Mouse (Mus musculus): Measurements from ENCODE around the gene Kmt5a. TPM values are rescaled to one million over a fixed set of nuclear protein-coding genes. Genes with fewer than 3 reads are reported as not detected.
A peak's percentile ranks its signal among the peaks of the same experiment; 100 is the strongest.

Gene Kmt5a
- polyA plus RNA-seq, 1 experiment from 2014 or later: 61.3 TPM

DNA sequence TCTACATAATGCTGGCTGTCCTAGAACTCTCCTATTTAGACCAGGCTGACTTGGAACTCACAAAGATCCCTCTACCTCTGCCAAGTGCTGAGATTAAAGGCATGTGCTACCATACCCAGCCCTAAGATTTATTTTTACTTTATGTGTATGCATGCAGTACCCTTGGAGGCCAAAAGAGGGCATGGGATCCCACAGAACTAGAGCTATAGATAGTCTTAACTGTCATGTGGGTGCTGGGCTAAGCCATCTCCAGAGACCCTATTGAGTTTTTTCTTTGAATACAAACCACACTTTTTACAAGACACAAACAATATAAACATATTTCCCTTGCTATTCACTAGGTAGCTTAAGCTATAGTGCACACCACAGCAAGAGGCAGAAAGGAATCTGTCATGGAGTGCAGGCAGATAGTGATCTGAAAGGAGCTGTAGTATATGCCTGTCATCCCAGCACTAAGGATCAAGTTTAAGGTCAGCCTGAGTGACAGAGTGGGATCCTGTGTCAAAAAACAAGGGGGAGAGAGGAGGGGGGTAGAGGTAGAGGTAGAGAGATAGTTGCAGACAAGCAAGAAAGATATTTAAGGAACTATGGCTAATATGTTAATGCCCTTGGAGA, 7.2 kb upstream of the Kmt5a start:
- peak; percentile 78; the same call in 1 of the 2 replicates for ATAC-seq (ENCODE audit: borderline replicate concordance, extremely low read depth, low FRiP score, low TSS enrichment)

DNA sequence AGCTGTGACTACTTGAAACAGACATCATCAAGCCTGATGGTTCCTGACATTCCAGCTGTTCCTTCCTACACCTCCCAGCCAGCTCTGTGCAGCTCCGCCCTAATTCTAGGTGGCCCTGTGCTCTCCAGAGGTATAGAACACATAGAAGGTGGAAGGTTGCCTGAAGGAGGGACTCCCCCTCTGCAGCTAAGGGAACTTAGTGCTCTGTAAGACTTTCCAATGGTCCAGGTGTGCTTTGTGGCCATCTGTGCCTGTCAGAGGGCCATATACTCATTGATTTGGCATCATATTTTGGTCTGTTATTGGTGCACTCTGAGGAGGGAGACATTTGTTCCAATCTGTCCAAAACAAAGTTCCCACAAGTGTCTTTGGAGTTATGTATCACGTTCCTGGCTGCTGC, 6.7 kb upstream of the Kmt5a start:
- 67% methylated on average over 2 of the region's 2 CpGs for WGBS
- Histone ChIP-seq H3K4me1 (no peaks in the 10 kb centered on the region), H3K36me3 (no peaks in the 10 kb centered on the region), H3K4me2 (no peak overlapping the region), H3K4me3 (no peak overlapping the region), H3K9me3 (no peaks in the 10 kb centered on the region), H3K27ac (no peak overlapping the region), H3K27me3 (no peaks in the 10 kb centered on the region), H3K9ac (no peak overlapping the region)
- ATAC-seq (ENCODE audit: borderline replicate concordance, extremely low read depth, low FRiP score, low TSS enrichment): no peak; the same call in 1 of the 2 replicates

More for the DNA sequence above, 7.2 kb upstream of the Kmt5a start:
- H3K4me1 ChIP-seq: no peaks in the 10 kb centered on the region
- no peaks in the 10 kb centered on the region for H3K27me3 ChIP-seq
- H3K9ac ChIP-seq: no peak overlapping the region
- no peak overlapping the region for H3K4me2 ChIP-seq
- H3K36me3 ChIP-seq: no peaks in the 10 kb centered on the region
- H3K27ac ChIP-seq: no peak overlapping the region
- H3K9me3 ChIP-seq: no peaks in the 10 kb centered on the region
- H3K4me3 ChIP-seq: no peak overlapping the region

DNA sequence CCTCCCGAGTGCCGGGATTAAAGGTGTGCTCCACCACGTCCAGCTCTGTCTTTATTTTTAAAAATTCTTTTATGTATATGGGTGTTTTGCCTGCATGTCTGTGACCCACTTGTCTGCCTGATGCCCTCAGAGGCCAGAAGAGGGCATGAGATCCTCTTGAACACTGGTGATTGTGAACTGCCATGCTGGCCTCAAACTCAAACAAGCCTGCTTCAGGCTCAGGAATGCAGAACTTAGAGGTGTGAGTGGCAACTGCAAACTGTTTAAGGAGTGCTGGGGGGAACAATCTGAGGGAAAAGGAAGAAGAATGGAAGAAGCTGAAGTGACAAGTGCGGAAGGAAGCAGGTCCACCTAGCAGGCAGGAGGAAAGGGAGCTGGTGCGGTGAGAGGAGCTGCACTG, 1.5 kb upstream of the Kmt5a start:
- H3K9ac ChIP-seq: no peak overlapping the region
- 0 out of 2 replicates have a peak overlapping the region, but pooled peaks have one; percentile 3 for H3K4me2 ChIP-seq
- no peaks in the 10 kb centered on the region for H3K36me3 ChIP-seq
- no peak overlapping the region for H3K4me3 ChIP-seq
- H3K27me3 ChIP-seq: no peaks in the 10 kb centered on the region
- ATAC-seq (ENCODE audit: borderline replicate concordance, extremely low read depth, low FRiP score, low TSS enrichment): no peak
- H3K4me1 ChIP-seq: peaks cover 11% of the 10 kb centered on the region
- peak overlapping the region; percentile 92 for H3K27ac ChIP-seq
- no peaks in the 10 kb centered on the region for H3K9me3 ChIP-seq
- WGBS: 76% methylated on average over 5 of the region's 5 CpGs

DNA sequence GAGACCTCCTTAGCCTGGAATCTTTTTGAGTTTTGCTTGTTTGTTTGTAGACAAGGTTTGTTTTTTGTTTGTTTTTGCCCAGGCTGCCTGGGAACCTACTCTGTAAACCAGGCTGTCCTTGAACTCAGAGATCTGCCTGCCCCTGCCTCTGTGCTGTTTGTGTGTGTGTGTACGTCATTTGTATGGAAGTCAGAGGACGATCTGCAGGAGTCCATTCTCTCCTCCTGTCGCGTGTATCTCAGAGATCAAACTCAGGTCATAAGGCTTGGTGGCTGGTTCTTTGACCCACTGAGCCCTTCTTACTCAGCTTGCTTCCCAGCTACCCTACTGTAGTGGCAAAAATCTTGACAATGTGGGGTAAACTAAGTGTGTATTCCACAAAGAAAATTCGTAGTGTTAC, 984 bp upstream of the Kmt5a start:
- 61% methylated on average over 5 of the region's 5 CpGs for WGBS
- H3K27ac ChIP-seq: peak overlapping the region; percentile 92
- H3K9me3 ChIP-seq: no peaks in the 10 kb centered on the region
- no peaks in the 10 kb centered on the region for H3K27me3 ChIP-seq
- peak overlapping the region; percentile 67; the same call in 1 of the 2 replicates for H3K4me3 ChIP-seq
- ATAC-seq (ENCODE audit: borderline replicate concordance, extremely low read depth, low FRiP score, low TSS enrichment): no peak
- H3K36me3 ChIP-seq: no peaks in the 10 kb centered on the region
- H3K4me1 ChIP-seq: peaks cover 11% of the 10 kb centered on the region
- H3K9ac ChIP-seq: no peak overlapping the region
- H3K4me2 ChIP-seq: peak overlapping the region; percentile 96

DNA sequence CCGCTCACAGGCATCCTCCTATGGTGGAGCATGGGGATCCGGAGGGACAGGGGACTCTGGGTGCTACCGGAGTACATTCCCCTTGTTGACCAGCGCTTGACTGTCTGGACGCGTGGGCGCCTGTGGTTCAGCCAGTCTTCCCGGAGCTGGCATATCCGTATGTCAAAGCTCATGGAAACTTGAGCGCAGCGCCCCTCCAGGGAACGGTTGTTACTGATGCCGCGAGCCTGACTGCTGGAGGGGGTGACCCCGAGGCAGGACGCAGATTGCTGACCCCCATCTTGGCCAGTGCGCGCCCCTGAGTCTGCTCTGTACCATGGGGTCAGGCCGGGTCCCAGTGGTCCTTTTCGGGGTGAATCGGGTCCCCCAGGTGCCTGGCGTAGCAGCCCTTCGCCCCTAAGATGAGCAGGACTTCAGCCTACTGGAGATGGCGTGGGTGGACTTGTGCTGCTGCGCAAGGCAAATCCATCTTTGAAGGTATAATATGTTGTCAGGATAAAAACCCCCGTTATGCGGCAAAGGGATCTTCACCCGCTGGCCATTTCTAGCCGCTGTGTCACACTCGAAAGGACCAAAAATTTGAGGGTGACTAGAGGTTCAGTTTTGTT, 468 bp downstream of the Kmt5a start:
- H3K27ac ChIP-seq: peak overlapping the region; percentile 92
- H3K4me3 ChIP-seq: peak overlapping the region; percentile 67
- no peaks in the 10 kb centered on the region for H3K9me3 ChIP-seq
- no peak; the same call in 1 of the 2 replicates for ATAC-seq (ENCODE audit: borderline replicate concordance, extremely low read depth, low FRiP score, low TSS enrichment)
- under 1% methylated on average over 30 of the region's 30 CpGs for WGBS
- H3K4me2 ChIP-seq: peak overlapping the region; percentile 96
- H3K27me3 ChIP-seq: no peaks in the 10 kb centered on the region
- H3K4me1 ChIP-seq: peaks cover 20% of the 10 kb centered on the region
- peak overlapping the region; percentile 85 for H3K9ac ChIP-seq
- H3K36me3 ChIP-seq: no peaks in the 10 kb centered on the region

DNA sequence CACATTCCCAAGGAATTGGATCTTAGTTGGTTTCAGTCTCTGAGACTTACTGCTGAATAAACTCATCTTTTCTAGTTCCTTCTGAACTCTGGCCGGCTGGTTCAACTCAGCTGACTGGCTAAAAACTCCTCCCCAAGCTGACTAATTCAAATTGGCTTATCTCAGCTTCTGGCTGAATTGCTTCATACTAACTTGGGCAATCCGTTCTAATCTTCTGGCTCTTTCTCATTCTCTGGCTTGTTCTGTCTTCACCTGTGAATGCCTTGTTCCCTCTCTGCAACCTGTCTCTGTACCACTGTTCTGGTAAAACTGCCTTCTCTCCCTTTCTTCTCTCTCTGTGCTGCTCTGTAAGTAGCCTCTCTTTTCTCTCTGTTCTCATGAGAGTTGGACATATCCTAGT, 2.9 kb downstream of the Kmt5a start:
- Histone ChIP-seq H3K4me3 (no peak overlapping the region), H3K27me3 (no peaks in the 10 kb centered on the region), H3K4me1 (peaks cover 34% of the 10 kb centered on the region), H3K27ac (no peak overlapping the region), H3K4me2 (no peak overlapping the region), H3K9ac (no peak overlapping the region), H3K9me3 (no peaks in the 10 kb centered on the region), H3K36me3 (peaks cover 6% of the 10 kb centered on the region)
- WGBS: 83% methylated on average over 2 of the region's 2 CpGs
- no peak for ATAC-seq (ENCODE audit: borderline replicate concordance, extremely low read depth, low FRiP score, low TSS enrichment)

DNA sequence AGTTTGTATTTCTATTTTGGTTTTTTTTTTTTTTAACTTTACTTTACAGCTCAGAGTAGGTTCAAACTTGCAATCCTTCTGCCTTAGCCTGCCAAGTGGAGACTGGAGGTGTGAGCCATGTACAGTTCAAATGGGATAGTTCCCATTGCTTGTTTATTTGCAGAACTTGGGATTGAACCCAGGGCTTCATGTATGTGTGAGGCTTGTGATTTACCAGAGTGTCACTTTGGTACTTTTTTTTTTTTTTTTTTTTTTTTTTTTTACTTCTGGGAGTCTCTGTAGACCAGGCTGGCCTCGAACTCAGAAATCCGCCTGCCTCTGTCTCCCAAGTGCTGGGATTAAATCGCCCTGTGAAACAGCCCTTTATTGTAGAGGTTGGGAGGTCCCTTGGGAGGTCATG, 4.5 kb downstream of the Kmt5a start:
- H3K9ac ChIP-seq: no peak overlapping the region
- no peak overlapping the region for H3K27ac ChIP-seq
- peaks cover 31% of the 10 kb centered on the region for H3K4me1 ChIP-seq
- H3K9me3 ChIP-seq: no peaks in the 10 kb centered on the region
- peaks cover 20% of the 10 kb centered on the region for H3K36me3 ChIP-seq
- 72% methylated on average over 3 of the region's 3 CpGs for WGBS
- H3K4me3 ChIP-seq: peak overlapping the region; percentile 89; the same call in 1 of the 2 replicates
- H3K4me2 ChIP-seq: peak overlapping the region; percentile 93
- no peaks in the 10 kb centered on the region for H3K27me3 ChIP-seq
- no peak for ATAC-seq (ENCODE audit: borderline replicate concordance, extremely low read depth, low FRiP score, low TSS enrichment)

DNA sequence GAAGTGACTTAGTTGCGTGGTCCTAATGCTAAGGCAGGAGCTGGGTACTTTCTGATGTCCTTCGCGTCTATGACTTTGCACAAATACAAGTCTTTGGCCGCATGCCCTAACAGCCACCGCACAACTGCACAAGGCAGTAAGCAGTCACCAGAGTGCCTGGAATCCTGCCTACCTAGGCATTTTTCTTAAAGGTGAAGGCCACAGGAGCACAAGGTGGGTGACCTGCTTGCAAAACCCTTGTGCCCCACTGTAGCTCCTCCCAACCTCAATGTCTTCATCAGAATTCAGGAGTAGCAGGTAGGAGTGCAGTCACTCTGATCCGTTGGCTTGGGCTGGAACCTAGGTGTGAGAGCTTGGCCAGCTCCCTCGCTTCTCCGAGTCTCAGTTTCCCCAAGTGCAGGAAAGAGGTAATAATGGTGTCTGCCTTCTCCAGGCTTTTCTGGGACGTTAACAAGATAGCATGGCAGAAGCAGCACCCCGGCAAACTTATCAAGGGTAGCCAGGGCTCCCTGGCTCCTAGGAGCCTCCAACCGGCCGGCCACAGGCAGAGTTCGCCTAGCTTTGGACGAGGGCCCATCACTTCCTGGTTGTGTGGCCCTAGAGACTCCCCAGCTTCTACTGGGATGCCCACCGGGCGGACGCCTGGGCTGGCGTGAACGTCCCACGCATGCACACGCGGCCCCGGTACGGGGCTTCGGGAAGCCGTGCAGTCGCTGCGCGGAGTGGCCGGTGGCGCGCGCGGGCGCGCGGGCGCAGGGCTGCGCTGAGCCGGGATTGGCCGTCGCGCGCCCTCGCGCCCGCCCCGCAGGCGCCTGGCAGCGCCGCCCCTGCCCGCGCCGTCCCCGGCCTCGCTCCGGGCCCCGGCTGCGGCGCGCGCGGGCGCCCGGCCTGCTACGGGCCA, 5.2 kb downstream of the Kmt5a start:
- peaks cover 31% of the 10 kb centered on the region for H3K4me1 ChIP-seq
- H3K27ac ChIP-seq: peak overlapping the region; percentile 90
- ATAC-seq (ENCODE audit: borderline replicate concordance, extremely low read depth, low FRiP score, low TSS enrichment): peak; percentile 90
- H3K9ac ChIP-seq: peak overlapping the region; percentile 83
- peak overlapping the region; percentile 93 for H3K4me2 ChIP-seq
- H3K4me3 ChIP-seq: peak overlapping the region; percentile 89
- WGBS: 3% methylated on average over 64 of the region's 66 CpGs
- H3K36me3 ChIP-seq: peaks cover 25% of the 10 kb centered on the region
- no peaks in the 10 kb centered on the region for H3K9me3 ChIP-seq
- no peaks in the 10 kb centered on the region for H3K27me3 ChIP-seq

DNA sequence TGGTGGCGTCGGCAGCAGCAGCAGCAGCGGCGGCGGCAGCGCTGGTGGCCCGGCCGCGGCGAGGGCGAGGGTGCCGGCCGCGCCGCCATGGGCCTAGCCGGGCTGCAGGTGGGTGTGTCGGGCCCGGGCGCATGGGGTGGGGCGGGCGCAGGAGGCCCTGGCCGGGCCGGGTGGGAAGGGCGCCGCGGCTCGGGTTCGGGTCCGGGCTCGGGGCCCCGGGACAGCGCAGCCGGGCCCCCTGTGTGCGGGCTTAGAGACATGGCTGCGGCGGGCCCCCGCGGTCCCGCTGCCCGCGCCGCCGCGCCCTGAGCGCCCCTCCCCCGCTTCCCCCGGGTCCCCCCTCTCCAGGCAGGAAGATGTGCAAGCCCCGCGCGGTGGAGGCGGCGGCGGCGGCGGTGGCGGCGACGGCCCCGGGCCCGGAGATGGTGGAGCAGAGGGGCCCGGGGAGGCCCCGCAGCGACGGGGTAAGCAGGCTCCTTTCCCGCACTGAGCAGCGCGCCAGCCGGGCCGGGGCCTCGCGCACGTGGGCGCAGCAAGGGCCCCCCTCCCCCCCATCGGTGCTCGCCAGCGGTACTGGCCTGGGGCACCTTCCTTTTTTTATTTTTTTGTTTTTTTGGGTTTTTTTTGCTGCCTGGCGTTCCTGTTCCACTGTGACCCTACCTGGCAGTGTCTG, 6.0 kb downstream of the Kmt5a start:
- Histone ChIP-seq H3K4me2 (peak overlapping the region; percentile 93), H3K36me3 (peaks cover 33% of the 10 kb centered on the region), H3K27me3 (no peaks in the 10 kb centered on the region), H3K4me3 (peak overlapping the region; percentile 89), H3K9ac (peak overlapping the region; percentile 83), H3K4me1 (peaks cover 26% of the 10 kb centered on the region), H3K9me3 (no peaks in the 10 kb centered on the region), H3K27ac (peak overlapping the region; percentile 90)
- under 1% methylated on average over 30 of the region's 77 CpGs for WGBS
- ATAC-seq (ENCODE audit: borderline replicate concordance, extremely low read depth, low FRiP score, low TSS enrichment): peak; percentile 64

DNA sequence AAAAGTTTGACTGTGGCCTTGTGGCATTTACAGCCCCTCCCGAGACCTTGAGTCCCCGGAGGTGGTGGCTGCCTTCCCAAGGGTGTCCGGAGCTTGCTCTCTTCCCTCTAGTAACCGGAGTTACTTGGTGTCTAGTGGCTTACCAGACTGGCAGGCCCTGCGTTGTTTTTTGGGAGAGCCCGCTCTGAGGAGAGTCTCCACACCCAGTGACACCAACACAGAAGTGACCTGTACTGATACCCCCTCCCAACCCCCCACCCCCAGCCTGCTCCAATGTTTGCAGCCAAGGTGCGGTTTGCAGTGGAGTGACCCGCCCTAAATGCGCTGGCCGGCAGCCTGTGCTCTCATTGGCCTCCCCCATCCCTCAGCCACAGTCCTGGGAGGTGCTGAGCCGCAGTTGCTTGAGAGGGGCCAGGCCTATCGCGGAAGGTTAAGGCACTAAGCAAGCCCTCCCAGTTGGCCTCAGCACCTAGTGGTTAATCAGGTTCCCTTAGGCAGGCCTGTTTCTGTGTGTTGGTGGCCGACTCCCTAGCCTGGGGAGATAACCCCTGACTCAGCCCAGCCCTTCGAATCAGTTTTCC, 6.7 kb downstream of the Kmt5a start:
- H3K27me3 ChIP-seq: no peaks in the 10 kb centered on the region
- peaks cover 23% of the 10 kb centered on the region for H3K4me1 ChIP-seq
- peak overlapping the region; percentile 83 for H3K9ac ChIP-seq
- 1% methylated on average over 15 of the region's 15 CpGs for WGBS
- ATAC-seq (ENCODE audit: borderline replicate concordance, extremely low read depth, low FRiP score, low TSS enrichment): peak; percentile 63
- H3K27ac ChIP-seq: peak overlapping the region; percentile 90
- no peaks in the 10 kb centered on the region for H3K9me3 ChIP-seq
- H3K36me3 ChIP-seq: peaks cover 39% of the 10 kb centered on the region
- H3K4me3 ChIP-seq: peak overlapping the region; percentile 89
- peak overlapping the region; percentile 93 for H3K4me2 ChIP-seq

DNA sequence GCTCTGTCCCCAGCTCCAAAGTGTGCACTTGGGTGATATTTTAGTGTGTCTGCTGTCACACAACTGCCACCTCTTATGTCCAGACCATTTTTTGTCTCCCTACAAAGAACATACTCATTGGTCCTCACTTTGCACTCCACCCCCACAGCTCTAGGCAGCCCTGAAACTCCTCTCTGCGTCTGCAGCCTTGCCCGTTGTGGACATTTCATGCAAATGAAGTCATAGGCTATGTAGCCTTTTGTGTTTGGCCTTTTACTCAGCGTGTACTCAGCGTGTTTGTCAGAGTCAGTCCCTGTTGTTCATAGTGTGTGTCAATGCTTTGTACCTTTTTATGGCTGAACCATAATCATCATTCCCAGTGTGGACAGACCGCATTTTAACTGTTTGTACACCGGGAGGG, 9.8 kb downstream of the Kmt5a start:
- H3K27ac ChIP-seq: no peak overlapping the region
- peaks cover 66% of the 10 kb centered on the region for H3K36me3 ChIP-seq
- H3K9me3 ChIP-seq: no peaks in the 10 kb centered on the region
- WGBS: 72% methylated on average over 6 of the region's 6 CpGs
- H3K4me2 ChIP-seq: no peak overlapping the region
- H3K4me3 ChIP-seq: no peak overlapping the region
- no peaks in the 10 kb centered on the region for H3K27me3 ChIP-seq
- peaks cover 19% of the 10 kb centered on the region for H3K4me1 ChIP-seq
- no peak for ATAC-seq (ENCODE audit: borderline replicate concordance, extremely low read depth, low FRiP score, low TSS enrichment)
- H3K9ac ChIP-seq: no peak overlapping the region

All from lung, embryonic 15.5 days (tissue).